Mouse (Mus musculus) thymus, adult 18-20 months (tissue): ENCODE measurements around the gene Pla2g6.
A peak's percentile ranks its signal among the peaks of the same experiment; 100 is the strongest.

ENCODE experiments used
- DNase-seq, 2 experiments: peaks; one replicate each; pipeline ENCODE4 v3.0.0; 2022; ENCODE audit warnings: mixed read lengths in 2 of 2

The Pla2g6 gene

DNA sequence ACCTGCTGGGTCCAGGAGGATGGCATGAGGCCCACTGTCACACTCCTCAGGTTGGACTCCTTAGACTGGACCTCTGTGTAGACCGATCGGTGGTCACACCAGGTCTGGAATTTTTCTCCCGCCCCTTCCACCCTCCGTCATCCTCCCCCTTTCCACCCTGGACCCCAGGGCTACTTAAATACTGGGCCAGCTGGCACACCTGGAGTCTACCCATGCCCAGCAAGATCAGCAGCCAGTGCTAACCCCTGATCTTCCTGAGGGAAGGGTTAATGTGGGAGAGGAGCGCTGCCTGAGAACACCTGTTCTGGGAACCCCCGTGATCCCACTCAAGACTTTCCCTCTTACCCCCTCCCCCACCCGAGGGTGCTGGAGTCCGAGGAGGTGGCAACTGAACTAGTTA, 20.5 kb upstream of the Pla2g6 start:
- no peak for DNase-seq

DNA sequence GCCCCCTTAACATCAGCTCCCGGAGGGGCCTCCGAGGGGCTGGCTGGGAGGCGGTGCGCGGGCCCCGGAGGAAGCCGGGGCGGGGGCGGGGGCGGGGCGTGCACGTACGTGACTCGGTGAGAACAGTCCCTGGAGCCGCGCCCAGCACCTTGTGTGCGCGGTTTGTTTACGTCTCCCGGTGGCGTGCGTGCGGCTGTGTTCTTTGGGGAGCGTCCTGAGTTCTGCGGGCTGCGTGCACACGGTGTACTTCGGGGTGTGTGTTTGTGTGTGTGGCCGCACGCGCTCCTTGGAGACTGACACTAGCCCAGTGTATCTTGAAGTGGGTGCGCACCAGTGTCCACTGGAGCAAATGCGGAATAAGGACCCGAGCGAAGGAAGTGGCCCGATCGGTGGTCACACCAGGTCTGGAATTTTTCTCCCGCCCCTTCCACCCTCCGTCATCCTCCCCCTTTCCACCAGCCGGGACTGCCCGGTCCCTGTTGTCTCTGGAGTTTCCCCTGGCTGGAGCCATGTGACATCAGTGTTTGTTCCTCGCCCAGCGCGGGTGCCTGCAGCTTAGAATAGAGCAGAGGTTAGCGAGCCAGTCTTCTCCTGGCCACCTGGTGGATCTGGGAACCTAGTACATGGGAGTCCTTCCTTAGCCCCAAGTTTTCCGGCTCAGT, 19.8 kb upstream of the Pla2g6 start:
- peak; percentile 71 to 81 for DNase-seq

DNA sequence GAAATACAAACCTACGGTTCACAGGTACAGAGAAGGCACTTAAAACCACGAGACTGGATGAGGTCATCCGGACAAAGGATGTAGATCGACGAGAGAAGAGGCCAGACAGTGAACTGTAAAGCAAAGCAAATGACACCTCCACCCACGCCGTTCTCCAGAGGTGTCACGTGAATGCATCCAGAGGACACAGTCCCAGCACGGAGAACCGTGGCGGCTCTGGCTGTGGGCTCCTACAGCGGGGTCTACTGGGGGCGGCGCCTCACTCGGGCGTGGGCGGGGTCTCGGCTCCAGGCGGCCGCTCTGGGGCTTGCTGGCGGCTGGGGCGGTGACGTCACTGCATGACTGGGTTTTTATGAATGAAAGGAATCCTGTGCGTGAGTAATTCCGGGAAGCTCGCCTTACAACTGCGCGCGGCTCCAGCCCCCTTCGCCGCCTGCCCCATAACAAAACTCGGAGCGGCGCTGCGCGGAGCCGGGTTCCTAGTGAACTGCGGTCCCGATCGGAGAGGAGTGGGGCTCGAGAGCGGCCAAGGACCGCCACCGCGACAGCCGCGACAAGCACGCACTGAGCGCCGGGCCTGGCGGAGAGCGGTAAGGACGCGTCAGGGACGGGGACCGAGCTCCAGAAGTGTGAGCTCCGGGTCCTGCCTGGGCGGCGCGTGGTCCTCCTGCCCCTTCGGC, 19.1 kb upstream of the Pla2g6 start:
- peak; percentile 86 to 87 for DNase-seq

DNA sequence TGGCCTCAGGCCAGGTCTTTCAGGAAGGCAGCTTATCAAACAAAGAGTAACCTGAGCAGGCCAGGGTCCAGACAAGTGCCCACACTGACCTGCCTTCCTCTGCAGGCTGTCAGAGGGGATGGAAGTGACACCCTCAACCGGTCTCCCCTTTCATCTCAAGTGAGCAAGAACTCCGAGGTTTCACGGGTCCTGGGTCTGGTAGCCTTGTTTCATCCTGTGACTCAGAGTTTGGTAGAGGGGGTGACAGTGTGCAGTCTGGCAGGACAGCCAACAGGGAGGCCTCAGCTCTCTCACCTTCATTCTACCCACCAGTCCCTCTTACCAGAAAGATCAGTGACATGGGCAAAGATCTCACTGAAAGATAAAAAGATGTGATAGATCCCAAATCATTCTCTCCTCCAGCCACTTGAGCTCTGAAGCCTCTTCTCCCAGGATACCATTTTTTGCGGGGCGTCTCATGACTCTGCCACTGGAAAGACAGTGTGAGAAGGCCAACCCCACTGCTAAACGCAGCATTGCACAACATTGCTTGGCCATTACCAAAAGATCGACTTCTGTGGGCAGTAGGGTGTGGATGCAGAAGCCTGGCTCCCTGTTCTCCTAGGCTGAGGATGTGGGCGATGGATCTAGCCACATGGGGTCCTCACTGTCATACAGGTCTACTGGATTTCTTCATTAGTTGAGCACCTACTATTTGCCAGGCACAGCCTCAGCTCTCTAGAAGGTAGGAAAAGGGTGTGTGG, 18.0 kb upstream of the Pla2g6 start, which contains the start of gene Maff:
TSS of gene Maff (plus strand) at position 571 of the 743 bp plus-strand sequence.
- no peak for DNase-seq

DNA sequence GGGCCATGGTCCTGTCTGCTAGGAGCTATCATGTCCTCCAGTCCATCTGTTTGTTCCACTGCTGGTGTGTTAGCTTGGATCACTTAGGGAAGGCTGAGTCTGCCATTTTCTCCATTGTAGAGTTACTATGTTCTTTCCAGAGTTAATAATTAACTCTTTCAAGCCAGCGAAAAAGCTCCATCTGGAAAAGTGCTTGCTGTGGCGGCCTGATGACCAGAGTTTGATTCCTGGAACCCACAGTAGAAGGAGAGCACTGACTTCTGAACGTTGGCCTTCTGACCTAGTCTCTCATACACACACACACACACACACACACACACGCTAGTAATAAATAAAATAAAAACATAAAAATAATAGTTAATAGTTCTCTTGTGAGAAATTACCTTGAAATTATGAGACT, 16.4 kb upstream of the Pla2g6 start:
- DNase-seq, result no peak

DNA sequence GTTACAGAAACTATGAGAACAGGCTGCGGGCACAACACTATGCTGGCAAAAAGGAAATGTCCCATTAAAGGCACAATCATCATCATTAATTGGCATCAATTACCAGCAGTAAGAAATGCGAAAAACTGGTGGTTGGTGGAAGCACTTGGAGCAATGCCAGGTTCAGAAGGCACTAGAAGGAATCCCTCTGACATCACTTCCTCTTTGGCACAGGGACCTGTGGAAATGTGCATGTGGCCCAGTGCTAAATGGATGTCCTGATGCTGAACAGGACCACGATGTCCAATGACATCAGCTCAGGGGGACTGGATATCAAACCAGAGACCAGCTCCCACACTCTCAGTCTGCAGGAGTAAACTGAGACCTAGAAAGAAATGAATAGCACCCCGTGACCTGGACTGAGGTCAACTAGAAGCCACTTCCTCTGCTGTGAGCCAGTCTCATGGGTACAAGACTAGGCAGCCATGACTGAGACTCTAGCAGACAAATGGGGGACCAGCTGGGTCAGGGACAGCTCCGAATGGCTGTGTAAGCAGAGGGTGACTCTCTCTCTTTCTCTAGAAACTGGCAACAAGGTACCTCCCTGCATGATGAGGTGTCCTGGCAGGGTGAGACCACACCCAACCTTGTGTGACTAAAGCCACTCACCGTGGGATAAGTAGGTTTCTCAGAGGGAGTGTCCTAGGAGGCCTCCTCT, 14.6 kb upstream of the Pla2g6 start:
- DNase-seq, result no peak

DNA sequence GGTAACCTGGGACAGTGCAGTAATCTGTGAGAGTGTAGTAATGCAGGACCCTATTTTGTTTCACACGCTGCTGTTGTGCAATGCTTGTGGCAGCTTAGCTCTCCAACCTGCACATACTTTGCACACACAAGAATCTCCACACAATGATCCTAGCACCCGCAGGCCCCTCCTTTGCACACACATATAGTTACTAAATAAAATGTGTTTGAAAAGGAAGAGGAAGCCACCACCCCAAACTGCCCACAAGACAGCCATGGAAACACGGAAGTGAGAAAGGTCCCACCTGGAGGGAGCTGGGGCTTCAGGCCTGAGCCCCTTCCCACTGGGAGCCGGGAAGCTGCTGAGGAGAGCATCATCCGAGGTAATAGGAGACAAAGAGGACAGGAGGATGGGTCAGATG, 10.8 kb upstream of the Pla2g6 start:
- DNase-seq, result no peak

DNA sequence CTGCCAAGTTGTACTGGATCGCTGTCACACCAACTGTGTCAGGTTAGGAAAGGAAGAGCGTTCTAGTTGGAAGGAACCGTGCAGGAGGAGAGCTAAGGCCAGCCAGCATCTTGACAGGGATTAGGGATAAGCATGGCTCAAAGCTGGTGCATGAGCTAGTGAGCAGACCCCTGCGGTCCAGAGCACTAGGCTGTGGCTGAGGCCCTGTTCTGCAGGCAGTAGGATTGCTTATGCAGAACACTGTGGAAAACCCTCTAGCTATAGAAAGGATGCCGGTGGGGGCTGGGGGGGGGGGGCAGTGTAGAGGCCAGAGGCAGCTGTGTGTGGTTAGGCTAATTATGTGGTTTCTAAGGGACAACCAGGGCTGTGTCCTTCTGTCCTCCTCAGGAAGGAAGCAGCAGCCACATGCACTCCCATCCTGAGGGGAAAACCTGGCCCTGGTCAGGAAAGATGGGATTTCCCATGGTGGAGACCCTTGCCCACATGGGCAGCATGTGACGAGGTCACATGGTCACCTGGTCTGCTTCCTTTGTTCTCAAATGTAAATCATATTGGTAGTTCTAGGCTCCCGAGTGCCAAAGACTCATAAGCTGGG, 7.0 kb upstream of the Pla2g6 start:
- DNase-seq, result no peak

DNA sequence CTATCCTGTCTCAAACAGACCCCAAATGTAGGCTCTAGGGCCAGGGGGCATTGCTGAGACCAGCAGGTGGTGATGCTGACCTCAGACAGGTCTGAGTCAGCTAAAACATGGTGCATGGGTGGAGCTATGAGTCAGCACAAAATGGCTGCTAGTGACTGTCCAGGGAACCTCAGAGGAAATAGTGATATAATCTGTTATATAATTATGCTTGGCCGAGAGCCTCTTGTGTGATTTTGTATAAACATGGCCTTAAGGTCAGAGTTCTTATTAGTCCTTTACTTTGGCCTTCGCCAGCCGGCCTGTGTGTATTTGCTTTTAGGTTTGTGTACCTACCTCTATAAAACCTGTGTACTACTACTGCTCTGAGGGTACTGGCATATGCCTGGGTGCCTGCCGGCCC, 5.2 kb upstream of the Pla2g6 start:
- DNase-seq, result no peak

DNA sequence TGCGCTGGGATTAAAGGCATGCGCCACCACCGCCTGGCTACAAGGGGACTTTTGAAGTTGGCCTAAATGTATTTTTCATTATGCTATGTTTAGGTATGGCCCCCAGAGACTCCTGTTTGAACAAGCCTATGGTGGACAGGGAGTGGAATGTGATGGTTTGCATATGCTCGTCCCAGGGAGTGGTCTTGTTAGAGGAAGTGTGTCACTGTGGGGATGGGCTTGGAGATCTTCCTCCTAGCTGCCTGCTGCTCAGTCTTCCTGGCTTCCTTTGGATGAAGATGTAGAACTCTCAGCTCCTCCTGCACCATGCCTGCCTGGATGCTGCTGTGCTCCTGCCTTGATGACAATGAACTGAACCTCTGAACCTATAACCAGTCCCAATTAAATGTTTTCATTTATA, 2.3 kb upstream of the Pla2g6 start:
- no peak for DNase-seq

DNA sequence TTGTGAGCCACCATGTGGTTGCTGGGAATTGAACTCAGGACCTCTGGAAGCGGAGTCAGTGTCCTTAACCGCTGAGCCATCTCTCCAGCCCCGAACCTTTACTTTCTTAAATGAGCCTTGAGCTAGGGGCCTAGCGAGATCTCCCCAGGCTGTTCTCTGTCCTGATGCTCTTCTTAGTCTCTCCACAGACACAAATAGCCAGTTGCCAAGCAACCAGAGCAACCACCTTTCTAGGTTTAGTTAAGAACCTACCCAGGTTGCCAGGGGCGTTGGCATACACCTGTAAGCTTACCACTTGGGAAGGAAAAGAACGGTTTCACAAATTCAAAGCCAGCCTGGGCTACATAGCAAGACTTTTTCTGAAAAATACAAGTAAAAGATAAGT, 1.8 kb upstream of the Pla2g6 start:
- DNase-seq, result no peak

DNA sequence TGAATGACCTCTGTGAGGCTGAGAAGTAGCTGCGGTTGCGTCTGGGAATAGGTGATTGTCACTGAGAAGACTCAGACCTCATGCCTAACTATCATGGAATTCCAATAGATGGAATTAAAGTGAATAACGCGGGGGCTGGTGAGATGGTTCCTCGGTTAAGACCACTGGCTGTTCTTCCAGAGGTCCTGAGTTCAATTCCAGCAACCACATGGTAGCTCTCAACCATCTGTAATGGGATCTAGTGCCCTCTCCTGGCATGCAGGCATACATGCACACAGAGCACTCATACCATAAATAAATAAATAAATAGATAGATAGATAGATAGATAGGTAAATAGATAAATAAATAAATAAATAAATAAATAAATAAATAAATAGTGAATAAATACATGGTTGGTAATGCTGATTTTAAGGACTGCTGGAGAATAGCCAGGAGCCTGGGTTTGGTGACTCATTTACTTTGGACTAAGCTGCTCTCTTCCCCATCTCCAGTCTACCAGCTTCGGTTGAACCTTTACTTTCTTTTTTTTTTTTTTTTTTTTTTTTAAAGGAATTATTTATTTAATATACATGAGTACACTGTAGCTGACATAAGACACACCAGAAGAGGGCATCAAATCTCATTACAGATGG, 1.3 kb upstream of the Pla2g6 start:
- DNase-seq, result no peak

DNA sequence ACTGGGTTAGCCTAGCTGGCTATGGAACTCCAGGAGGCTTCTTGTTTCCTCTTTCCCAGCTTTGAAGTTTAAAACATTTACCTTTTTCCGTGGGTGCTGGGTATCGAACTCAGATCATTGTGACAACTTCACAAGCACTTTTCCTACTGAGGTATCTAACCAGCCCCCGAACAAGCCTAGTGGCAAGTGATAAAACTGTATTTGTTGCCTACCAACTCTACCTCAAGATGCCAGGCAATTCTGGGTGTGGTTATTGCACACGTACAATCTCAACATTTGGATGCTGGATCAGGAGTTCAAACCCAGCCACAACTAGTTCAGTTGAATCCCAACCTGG, 717 bp upstream of the Pla2g6 start:
- no peak for DNase-seq

DNA sequence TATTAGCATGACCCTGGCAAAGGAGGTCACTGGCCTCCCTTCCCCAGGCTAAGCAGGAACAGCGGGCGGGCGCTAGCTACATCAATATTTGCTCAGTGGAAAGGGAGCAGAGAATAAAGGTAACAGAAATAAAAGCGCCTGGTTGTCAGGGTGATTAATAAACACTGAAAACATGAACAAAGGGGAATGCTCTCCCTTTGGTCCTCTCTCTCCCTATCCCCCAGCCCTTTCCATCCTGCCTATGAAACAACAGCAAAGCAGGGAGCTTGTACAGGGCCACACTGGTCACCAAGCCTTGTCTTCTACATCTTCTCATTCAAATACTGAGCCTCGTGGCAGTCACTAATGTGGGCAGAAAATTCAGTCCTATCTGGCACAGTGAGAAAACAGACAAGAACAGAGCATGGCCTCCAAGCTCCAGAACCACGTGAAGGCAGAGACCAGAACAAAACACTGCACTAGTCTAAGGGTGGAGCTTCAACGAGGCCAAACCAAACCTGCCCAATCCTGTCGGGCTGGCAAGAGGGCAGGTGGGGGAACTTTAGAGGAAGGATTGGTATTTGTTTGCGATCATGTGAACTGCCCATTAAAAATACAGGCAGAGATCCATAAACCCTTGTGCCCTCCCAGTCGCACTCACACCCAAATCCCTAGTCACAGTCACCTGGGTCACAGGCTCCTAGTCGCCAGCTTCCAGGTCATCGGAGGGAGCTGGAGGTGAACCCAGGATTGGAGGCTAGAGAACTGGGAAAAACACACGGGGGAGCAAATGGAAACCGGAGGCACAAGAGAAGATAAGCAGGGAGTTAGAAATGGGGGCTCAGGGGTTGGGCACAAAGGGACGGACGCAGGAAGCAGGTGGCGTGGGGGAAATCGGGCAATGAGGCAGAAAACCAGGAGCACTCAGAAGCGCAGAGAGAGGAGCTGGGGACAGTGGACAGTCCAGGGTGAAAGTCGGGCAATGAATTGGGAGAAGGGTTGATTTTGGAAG, 924 bp downstream of the Pla2g6 start:
- DNase-seq, result peak in 1 of 2 experiments; percentile 53

DNA sequence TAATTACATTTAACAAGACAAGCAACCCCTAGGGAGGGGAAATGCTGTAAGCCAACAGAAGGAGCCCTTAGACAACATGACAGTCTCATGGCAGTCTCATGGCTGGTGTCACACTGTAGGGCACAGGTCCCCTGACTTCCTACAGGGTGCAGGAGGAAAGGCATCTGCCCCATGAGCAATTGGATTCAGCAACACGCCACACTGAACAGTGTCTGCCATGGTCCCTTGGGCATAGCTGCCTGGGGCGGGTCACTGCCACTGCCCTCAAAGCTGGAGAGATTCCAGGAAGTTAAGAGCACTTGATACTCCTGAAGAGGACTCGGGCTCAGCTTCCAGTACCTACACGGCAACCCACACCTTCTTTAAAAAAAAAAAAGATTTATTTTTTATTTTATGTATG, 1.9 kb downstream of the Pla2g6 start:
- no peak for DNase-seq

DNA sequence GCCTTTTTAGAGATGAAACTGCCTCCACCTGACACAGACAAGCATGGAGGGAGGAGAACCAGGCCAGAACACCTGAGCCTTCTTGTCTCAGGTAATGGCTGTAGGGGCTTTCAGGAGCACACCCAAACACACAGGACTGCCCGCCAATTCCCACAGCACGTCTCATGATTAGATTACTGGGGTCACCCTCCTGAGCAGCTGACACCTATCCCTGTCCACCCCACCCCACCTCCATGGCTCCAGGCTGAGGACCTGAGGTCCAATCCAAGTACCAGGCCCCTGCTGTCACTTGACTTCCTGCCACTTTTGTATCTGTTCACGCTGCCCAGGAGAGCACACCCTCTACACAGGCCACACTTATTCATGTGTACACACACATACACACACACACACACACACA, 2.4 kb downstream of the Pla2g6 start:
- no peak for DNase-seq

DNA sequence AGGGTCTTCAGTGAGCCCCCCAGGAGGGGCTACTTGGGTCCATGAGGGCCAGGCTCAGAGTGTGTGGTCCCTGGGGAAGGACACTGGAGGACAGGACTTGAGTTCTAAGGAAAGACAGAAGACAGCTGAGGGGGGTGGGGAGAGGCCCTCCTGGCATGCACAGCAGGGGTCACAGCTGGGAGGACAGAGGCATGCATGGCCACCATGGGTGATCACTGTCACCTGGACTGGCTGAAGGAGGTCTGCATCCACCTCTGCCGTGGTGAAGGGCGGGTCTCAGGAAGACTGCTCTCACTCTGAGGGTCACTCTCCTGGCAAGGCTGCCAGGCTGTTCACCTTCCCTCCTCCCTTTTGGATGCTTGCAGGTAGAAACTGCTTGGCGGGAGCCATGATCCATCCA, 3.8 kb downstream of the Pla2g6 start:
- DNase-seq, result no peak

DNA sequence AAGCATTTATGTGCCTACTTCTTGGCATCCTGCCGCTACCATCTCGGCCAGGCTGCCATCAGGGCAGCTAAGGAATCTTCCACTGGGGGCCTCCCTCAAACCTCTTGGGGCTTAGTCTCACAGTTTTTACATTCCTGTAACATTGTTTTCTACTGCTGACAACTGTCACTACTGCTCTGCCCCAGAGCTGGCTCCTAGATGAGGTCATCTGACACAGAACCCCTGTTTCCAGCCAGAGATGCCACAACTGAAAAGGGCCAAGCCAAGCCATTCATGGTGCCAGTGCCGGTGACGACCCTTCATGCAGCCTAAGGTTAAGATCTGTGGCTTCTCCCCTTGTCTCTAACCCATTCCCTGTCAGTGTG, 4.4 kb downstream of the Pla2g6 start:
- DNase-seq, result peak in 1 of 2 experiments; percentile 22

DNA sequence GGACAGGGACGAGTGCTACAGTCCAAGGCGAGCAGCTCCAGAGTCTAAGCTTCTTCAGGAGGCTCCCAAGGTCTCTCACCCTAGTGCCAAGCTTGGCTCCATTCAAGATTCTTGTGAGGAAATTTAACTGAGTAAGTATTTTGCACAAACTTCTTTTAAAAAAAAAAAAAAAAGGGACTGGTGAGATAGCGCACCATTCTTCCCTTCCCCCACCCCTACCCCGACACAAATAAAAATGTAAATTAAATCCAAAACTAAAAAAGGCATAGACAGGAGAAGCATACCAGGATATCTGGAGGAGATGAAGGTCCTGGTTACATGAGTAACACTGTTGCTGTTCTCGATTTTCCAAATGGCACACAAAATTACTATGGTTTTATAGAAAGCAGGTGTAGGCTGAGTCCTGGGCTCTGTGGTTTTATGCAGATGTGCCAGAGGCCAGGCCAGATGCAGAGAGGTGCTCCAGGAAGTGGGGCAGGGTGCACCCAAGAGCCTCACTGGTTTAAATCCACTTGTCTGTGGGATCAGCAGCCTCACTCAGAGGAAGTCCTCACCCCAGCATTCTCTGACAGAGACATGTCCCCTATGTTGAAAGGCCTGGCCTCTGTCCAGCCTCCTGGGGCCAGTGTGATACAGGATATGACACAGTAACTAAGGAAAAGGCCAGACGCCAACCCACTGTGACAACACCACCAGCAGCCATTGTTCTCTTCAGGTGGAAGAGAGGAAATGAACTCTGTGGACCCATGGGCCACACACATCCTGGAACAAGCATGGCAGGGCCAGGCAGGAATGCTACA, 5.0 kb downstream of the Pla2g6 start:
- DNase-seq, result peak; percentile 74 to 85

DNA sequence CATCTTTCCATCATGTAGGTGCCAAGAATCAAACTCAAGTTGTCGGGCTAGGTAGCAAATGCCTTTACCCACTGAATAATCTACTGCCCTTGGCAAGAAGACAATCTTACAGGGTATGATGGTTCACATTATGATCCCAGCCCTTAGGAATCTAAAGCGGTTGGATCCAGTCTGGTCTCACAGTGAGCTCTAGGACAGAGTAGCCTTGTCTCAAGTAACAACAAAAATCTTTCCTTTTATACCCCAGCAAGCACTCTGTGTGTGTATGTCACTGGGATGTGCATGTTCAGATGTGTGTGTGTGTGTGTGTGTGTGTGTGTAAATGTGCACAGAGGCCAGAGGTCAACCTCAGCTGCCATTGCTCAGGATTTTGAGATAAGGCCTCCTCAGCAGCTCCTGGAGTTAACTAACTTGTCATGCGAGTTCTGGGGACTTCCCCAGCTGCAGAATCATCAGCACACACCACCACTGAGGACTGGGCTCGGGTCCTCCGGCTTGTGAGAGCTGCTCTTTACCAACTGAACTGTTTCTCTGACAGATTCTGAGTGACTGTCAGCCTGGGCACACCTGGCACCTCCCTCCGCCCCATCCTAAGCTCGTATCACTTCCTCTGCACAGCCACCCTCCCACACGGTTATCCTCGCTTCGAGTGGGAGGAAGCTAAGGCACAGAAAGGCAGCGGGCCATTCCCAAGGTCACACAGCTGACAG, 5.8 kb downstream of the Pla2g6 start:
- peak; percentile 77 to 85 for DNase-seq
